Mouse (Mus musculus): Measurements from ENCODE around the gene Flnb.

Gene Flnb

DNA sequence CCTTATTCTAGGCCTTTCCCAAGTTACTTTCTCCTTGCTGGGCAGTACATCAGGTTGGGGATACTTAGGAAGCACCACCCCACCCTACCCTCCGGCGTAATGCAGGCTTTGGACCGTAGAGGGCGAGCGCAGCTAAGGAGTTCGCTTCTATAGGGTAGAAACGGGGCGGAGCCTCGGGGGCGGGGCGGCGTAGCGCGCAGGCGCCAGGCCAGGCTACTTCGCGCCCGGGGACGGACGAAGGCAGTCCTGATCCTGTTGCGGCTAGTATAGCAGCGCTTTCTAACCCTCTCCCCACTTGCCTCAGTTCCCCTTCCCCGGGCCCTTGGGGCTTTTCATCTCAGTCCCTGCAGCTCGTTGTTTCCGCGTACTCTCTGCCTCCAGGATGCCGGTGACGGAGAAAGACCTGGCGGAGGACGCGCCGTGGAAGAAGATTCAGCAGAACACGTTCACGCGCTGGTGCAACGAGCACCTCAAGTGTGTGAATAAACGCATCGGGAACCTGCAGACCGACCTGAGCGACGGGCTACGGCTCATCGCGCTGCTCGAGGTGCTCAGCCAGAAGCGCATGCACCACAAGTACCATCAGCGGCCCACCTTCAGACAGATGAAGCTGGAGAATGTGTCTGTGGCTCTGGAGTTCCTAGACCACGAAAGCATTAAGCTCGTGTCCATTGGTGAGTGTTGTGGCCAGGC, at the start of gene Flnb:
TSS of gene Flnb (plus strand) at position 188 of the 693 bp plus-strand sequence.
- DNase-seq (ENCODE audit: low spot score in 2 of 2): peak; percentile 84 to 98

DNA sequence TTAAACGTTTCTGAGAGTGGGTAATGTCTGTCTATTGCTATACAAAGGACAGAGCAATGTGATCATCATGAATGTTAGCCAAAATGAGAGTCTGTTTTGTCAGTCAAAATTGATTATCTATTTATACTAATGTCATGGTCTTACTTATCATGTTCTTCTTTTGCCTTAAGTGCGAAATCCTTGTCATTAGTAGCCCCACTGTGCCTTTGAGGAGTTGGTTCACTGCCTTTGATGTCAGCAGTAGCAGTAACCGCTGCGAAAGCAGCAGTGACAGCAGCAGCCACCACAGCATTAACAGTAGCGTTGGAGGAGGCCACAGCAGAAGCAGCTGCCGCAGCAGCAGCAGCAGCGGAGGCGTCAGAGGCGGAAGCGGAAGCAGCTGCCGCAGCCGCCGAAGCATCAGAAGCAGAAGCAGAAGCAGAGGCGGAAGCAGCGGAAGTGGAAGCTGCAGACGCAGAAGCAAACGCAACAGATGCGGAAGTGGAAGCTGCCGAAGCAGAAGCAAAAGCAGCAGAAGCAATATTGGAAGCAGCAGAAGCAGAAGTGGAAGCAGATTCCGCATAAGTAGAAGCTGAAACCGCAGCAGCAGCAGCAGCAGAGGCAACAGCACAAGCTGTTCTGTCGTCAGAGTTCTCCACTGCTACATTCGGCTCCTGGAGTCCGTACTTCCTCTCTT, 43.9 kb upstream of the Flnb start:
- DNase-seq (ENCODE audit: low spot score in 2 of 2): peak in 1 of 2 experiments; percentile 30

DNA sequence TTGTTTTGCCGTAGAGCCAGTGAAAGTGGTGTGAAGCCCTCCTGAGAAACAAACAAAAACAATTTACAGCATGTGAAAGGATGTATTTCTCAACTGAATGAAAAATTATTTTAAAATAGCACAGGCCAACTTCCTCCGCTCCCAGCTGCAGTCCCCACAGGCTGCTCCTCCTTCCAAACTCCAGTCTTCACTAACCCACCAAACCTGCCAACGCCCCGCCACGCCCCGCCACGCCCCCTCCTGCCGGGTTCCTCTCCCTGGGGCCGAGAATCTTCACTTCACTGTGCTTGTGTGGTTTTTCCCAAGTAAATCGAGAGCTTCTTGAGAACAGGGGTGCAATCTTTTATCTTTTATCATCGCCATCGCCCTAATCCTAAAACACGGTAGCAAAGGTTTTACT, 31.7 kb upstream of the Flnb start:
- DNase-seq (ENCODE audit: low spot score in 2 of 2): no peak

DNA sequence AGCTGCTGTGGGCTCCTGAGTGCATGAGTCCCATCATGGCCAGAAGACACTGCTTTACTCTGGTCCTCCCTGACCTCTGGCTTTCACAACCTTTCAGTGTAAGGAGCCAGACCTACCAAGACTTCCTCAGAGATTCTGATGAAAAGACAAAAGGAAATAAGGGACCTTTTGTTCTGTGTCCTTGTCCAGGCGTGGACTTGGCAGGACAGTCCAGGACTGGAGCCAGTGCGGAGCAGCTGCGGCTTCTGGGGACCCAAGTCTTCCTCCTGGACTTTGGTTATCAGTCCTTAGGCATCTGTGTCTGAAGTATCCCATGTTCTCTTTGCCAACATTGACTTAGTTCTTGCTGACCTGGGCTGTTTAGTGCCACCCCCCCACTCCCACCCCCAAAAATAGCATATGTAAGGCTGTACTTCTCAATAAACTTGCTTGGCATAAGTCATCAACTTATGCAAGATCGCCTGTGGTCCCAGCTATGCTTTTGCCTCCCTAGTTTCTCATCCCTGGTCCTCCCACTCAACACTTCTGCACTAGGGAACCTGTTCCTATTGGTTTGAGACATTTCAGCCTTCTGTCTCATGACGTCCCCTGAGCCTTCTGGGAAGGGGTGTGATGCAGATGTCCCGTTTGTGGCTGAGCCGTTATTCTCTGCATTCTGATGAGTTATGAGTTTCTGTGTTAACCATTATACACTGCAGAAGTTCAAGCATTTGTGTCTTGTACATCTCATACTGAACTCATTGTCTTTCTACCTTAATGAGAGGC, 28.3 kb upstream of the Flnb start:
- no peak for DNase-seq (ENCODE audit: low spot score in 2 of 2)

DNA sequence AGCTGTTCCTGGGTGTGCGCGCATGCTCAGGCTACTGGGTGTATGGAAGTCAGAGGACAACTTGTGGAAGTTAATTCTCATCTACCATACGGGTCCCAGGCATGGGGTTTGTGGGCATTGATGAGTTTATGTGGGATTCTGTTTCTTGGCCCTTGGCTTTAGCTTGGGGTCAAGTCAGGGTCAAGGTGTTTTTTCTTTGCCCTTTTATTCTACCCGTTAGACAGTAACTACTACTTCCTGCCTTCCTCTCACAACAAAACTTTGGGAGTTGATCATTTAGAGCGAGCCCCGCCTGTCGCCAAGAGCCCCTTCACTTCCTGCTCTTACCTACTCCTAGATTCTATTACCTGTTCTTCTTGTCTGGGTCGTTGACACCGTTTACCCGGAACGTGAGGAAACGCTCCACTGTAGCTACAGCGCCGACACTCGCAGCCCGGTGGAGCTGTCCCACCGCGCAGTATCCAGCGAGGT, 26.7 kb upstream of the Flnb start:
- DNase-seq (ENCODE audit: low spot score in 2 of 2): no peak

DNA sequence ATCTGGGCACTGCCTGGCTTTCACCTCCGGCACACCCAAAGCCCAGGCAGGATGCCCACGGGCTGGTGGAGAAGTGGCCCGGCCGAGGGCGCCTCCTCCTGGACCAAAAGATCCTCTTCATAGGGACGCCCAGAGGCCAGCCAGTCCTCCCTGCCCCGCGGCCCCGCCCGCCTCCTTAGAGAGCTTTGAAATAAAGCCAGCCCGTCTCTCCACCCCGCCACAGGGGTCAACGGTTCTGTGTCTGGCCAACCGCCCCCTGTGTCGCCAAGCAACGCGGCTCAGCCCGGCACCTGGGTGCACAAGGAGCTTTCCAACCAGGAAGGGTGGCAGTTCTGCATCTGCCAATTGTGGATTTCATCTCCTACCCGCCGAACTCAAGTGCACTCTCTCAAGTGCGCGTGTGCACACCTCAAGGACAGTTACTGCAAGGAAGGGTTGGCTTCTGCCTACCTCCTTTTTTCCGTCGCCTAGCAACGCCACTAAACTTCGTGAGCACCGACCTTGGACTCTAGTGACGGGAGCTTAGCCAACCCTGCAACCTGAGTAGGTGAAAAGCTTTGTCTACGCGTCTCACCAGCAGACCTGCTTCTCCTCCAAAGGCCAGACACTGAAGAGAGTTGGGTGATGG, 26.1 kb upstream of the Flnb start, which contains the start of gene Gm26661:
TSS of gene Gm26661 (plus strand) at position 56 of the 628 bp plus-strand sequence.
- DNase-seq (ENCODE audit: low spot score in 2 of 2): peak in 1 of 2 experiments; percentile 33

DNA sequence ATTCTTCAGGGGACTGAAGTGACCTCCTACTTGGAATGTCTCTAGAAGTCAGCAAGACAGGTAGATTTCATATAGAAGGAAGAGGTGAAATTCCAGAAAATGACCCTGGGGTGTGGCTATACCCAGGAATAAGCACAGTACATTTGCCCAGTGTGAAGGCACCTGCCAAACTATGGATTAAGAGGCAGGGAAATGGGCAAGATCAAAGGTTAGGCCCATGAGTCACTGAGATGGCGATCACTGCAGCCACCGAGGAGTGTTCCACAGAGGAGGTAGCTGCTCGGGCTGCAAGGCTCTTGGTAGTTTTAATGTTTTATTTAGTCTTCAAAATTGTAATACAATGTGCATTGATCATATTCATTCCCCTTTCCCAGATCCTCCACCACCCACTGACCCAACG, 21.8 kb upstream of the Flnb start:
- no peak for DNase-seq (ENCODE audit: low spot score in 2 of 2)

DNA sequence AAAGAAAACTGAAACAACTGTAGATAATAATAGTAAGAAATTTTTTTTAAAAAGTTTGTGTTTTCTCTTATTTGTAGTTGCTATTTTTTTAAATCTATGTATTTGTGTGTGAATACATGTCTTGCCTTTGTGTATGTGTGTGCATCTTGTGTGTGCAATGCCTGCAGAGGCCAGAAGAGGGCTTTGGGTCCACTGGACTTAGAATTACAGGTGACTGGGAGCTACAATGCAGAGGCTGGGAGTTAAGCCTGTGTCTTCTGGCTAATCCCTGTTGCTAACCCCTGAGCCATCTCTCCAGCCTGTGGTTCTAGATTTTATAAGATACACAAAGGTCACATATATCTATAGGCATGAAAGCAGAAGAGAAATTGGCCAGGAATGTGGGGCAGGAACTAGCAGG, 17.1 kb upstream of the Flnb start:
- DNase-seq (ENCODE audit: low spot score in 2 of 2): no peak

DNA sequence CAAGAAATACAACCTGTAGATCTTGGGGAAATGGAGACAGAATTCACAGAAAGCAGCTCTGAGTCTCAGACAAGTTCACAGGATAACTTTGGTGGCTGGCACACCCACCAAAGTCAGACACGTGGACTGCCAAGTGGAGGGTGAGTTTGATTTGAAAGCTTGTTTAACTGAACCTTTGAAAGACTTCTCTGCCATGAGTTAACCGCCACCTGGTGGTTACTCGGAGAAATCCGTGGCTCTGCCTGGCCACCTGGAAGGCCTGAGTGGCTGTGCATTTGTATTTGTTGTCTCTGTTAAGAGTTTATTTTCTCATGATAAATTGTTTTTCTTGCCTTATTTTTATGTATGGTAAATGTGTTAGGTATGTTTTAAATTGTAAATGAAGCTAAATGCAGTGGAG, 15.9 kb upstream of the Flnb start:
- peak in 1 of 2 experiments; percentile 44 for DNase-seq (ENCODE audit: low spot score in 2 of 2)

DNA sequence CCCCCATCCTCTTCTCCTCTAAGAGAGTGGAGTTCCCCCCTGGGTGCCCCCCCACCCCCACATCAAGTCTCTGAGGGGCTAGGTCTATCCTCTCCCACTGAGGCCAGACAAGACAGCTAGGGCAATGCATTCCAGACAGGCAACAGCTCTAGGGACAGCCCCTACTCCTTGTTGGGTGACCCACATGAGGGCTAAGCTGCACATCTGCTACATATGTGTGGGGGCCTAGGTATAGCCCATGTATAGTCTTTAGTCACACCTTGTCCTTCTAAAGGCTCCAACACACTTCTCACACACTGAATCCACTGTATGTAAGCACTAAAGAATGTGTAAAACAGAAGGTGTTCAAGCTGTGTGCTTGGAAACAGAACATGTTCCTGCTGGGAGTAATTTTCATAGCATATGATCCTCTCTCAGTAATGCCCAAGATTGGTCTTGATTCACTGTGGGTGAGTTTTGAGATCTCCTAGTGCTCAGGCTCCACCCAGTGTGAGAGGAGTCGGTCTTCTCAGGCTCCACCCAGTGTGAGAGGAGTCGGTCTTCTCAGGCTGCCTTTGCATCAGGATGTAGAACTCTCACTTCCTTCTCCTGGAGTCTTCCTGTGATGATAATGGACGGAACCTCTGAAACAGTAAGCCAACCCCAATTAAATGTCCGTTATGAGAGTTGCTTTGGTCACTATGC, 13.7 kb upstream of the Flnb start:
- DNase-seq (ENCODE audit: low spot score in 2 of 2): no peak

DNA sequence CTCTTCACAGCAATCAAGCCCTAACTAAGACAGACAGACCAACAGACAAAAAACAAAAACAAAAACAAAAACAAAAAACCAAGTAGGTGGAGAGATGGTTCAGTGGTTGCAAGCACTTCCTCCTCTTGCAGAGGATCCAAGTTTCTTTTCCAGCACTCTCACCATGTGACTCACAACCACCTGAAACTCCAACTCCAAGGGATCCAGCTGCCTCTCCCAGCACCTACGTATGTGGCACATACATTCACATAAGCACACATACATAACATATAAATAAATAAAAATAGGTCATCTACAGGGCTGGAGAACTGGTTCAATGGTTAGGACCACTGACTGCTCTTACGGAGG, 13.2 kb upstream of the Flnb start:
- no peak for DNase-seq (ENCODE audit: low spot score in 2 of 2)

DNA sequence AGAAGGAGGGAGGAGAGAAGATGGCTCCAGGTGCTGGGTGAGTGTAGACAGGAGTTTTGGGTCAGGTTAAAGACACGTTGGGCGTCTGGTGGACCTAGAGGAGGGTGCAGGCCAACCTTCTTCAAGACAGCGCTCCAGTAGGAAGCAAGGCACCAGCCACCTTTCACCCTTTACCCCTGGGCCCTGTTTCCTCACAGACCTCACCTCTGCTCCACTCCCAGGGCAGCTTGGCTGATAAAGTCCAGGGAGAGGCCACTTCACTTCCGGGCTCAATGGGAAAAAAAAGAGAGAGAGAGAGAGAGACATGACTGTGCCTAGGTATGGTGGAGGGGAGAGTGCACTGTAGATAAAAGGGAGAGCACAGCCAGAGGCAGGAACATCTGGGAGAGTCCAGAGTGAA, 10.0 kb upstream of the Flnb start:
- no peak for DNase-seq (ENCODE audit: low spot score in 2 of 2)

DNA sequence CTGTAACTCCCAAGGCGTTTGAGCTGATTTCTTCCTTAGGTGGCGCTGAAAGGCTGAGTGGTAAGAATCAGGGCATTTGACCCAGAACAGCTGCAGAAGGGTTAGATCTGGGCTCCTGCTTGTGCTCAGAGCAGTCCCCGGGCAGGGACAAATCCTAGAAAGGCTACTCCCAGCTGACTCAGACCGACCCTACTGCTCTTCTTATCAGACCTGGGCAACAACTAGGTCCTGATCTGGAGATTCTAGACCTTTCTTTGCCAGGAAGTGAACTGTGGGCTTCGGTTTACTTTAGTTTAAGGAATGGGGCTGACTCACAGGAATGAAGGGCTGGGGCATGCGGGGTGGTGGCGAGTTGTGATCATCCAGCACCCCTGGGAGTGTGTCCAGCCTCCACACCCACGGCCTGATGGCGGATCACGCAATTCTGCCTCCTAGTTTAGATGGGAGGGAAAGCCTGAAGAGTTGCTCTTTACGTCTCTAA, 9.2 kb upstream of the Flnb start:
- no peak for DNase-seq (ENCODE audit: low spot score in 2 of 2)

DNA sequence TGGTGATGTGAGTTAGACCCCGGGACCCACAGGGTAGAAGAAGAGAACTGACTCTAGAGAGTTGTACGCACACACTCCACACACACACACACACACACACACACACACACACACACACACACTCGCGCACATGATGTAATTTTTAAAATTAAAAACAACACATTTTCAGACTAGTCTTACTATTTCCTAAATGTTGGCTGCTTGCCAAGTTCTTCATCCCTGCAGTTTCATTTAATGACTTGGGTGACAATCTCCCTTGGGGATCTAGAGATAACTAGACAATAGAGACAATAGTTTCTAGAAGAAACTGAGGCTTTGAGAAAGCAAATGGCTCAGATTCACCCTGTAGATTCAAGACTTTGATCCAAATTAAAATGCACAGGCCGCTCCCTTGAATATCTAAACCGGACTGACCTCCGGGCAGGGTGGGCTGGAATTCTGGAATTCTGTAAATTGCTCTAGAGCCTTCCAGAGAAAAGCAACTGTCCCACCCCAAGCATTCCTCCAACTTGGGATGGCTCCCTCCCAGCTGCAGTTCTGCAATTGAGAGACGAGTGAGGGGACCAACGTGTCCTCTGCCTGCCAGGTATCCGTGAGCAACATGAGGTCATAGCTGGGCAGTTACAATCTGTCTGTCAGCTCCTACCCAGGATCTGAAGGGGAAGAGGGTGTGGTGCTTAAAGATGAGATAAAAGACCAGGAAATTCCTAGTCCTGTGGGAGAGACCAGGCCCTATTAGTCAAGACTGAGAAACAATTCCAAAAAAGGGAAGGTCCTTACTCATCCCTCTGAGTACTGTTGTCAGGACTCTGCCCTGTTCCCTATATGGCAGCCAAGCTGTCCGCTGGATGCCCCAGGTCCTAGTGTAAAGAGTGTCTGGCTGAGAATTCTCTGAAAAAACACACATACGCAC, 8.5 kb upstream of the Flnb start:
- no peak for DNase-seq (ENCODE audit: low spot score in 2 of 2)

DNA sequence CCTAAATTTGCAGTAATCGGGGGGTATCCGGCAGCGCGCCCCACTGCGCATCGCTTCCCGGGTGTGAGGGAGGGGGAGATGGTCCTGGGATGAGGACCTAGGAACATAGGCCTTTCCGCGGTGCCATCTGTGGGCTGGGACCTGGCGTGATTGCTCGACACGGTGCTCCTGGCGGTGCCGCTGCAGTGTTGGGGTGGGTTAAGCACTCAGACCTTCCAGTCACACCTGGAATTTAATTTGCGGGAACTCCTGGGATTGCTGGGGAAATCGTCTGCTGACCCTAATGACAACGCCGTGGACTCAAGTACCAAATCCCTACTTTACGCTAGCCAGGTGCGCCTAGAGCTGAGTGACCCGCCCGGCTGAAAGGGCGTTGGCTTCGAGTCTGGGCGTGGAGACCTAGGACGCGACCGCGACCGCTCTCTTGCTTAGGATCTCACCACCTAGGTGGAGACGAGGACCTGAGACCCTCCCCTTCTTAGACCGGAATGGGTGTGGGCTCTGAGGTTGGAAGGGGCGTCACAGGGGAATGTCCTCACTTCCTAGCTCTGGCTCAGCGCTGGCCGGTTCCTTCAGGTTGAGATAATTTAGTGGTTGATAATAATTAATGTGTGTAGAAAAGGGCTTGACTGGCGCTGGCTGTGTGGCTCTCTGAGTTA, 835 bp downstream of the Flnb start:
- no peak for DNase-seq (ENCODE audit: low spot score in 2 of 2)

DNA sequence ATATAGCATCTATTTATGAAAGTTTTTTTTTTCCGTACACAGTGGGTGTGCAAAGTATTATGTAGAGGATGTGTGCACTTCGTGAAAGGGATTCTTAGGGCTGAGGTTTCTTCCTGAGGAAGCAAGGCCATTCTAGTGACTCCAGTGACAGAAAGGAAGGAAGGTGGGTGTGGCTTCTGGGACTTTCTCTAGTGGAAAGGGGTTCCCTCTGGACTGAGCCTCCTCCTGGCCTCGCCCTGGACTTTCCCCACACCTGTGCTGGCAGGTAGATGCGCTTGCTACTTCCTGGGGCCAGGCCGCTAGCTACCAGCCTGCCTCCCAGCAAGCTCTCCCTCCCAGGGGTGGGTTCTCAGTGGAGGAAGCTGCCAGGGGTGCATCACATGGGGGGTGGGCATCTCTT, 1.7 kb downstream of the Flnb start:
- DNase-seq (ENCODE audit: low spot score in 2 of 2): no peak

DNA sequence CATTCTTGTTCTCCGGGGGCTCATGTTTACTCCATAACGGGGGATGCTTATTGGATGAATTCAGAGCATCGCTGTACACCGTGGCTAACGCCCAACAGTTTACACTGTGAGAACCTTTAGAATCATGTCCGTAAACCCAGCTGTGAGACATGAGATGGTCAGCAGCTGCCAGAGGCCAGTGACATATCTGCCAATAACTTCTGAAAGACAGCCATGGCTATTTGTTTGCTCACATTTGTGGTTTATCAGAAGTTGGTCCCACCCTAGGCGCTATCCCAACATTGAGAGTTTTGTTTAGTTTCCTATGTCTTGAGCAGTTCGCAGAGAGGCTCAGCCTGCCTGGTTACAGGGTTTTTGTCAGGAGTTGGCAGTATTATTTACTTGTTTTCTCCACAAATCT, 3.6 kb downstream of the Flnb start:
- DNase-seq (ENCODE audit: low spot score in 2 of 2): no peak

DNA sequence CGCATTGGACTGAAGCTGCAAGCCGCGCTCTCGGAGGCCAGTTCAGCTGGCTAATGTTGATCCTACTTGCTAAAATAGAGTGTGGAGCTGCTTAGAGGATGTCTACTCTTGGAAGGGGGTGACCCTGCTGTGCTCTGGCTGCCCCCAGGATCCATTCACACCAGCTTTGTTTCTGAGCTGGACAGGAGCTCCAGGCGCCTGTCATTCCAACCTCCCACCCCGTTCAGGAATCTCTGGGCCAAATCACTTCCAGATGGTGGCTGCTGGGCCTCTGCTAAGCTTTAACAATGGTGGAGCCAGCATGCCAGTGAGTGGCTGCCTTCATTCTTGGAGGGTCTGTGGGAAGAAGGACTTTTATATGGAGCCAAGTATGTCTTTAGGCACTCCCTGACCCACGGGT, 4.9 kb downstream of the Flnb start:
- no peak for DNase-seq (ENCODE audit: low spot score in 2 of 2)

DNA sequence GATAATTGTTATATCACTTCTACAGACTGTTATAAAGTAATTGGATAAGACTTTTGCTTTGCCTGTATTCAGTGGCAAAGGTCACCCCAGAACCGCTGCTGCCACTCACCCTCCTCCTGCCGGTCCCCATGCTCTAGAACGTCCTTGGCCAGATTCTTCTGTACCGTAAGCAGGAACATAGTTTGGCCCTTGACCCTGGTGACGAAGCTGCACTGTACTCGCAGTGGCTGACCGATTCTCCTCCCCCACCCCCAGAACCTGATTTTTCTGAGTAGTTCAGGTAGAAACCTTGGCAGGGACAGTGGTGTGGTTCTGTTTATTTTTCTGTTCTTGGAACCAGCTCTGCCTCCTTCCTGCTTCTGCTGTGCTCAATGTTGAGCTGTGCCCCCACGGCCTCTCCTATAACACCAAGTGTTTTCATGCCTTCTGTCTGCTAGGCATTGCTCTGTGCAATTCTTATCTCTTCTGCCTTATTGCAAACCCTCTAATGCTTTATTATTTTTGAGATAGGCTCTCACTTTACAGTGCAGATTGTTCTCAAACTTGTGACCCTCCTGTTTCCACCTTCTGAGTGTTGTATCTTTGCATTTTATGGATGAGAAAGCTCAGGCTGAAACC, 7.0 kb downstream of the Flnb start:
- DNase-seq (ENCODE audit: low spot score in 2 of 2): no peak

Measured in left cerebral cortex, adult 9 months (tissue).